Mouse (Mus musculus) left cerebral cortex, postnatal 14 days (tissue): ENCODE results near the gene Cdh18. TPM values are rescaled to one million over a fixed set of nuclear protein-coding genes. Genes with fewer than 3 reads are reported as not detected.

Experiments used
- DNase-seq, 2 experiments: peaks; one replicate each; pipeline ENCODE4 v3.0.0; 2021 to 2022; ENCODE audit warnings: low spot score in 2 of 2, mixed read lengths in 1 of 2
- intact Hi-C: fragments of 180-260 bp; cut with DNase I; formaldehyde crosslinking; loops from one replicate; pipeline ENCODE4 v1.15.1; 2025
- total RNA-seq, 2 experiments: library from RNA; stranded (reverse); gene quantifications; 2 replicates each; pipeline ENCODE4 v1.2.3; 2021

The Cdh18 gene
- total RNA-seq, 2 experiments from 2014 or later, result 27.6 to 31.9 TPM

- intact Hi-C loops, result no loop called here
- no peak for DNase-seq
Observed at GRCm38 (mm10) chr15:23403792-23404191, 855.0 kb downstream of the Cdh18 start.

GRCm38 (mm10) chr15:23408256-23408655 lies 859.4 kb downstream of the Cdh18 start:
- DNase-seq, result no peak
- intact Hi-C loops, result no loop called here

- DNase-seq, result peak; percentile 33 to 52
- intact Hi-C loops, result no loop called here
Observed at GRCm38 (mm10) chr15:23416450-23417080, 867.7 kb downstream of the Cdh18 start.

GRCm38 (mm10) chr15:23418158-23418557 lies 869.3 kb downstream of the Cdh18 start:
- intact Hi-C loops, result no loop called here
- DNase-seq, result no peak

GRCm38 (mm10) chr15:23420010-23420409 lies 871.2 kb downstream of the Cdh18 start:
- DNase-seq, result peak; percentile 21 to 27
- intact Hi-C loops, result no loop called here

GRCm38 (mm10) chr15:23430021-23430420 lies 881.2 kb downstream of the Cdh18 start:
- no peak for DNase-seq
- intact Hi-C loops, result no loop called here

GRCm38 (mm10) chr15:23448542-23448941 lies 899.7 kb downstream of the Cdh18 start:
- intact Hi-C loops, result no loop called here
- no peak for DNase-seq

- intact Hi-C loops, result no loop called here
- DNase-seq, result peak in 1 of 2 experiments; percentile 28
Observed at GRCm38 (mm10) chr15:23452098-23452625, 903.3 kb downstream of the Cdh18 start.

GRCm38 (mm10) chr15:23453331-23453730 lies 904.5 kb downstream of the Cdh18 start:
- intact Hi-C loops, result no loop called here

GRCm38 (mm10) chr15:23455344-23455743 lies 906.5 kb downstream of the Cdh18 start:
- no peak for DNase-seq
- intact Hi-C loops, result no loop called here

More at GRCm38 (mm10) chr15:23453331-23453730, 904.5 kb downstream of the Cdh18 start:
- no peak for DNase-seq

- DNase-seq, result no peak
- intact Hi-C loops, result no loop called here
Observed at GRCm38 (mm10) chr15:23457401-23457800, 908.6 kb downstream of the Cdh18 start.

- DNase-seq, result no peak
Observed at GRCm38 (mm10) chr15:23470527-23471475, 922.0 kb downstream of the Cdh18 start.

GRCm38 (mm10) chr15:23486306-23486705 lies 937.5 kb downstream of the Cdh18 start:
- intact Hi-C loops, result no loop called here
- peak; percentile 13 to 26 for DNase-seq

More at GRCm38 (mm10) chr15:23470527-23471475, 922.0 kb downstream of the Cdh18 start:
- intact Hi-C loops, result no loop called here

- intact Hi-C loops, result no loop called here
- DNase-seq, result no peak
Observed at GRCm38 (mm10) chr15:23506480-23506879, 957.7 kb downstream of the Cdh18 start.

GRCm38 (mm10) chr15:23509694-23510093 lies 960.9 kb downstream of the Cdh18 start:
- no peak for DNase-seq
- intact Hi-C loops, result no loop called here

- intact Hi-C loops, result no loop called here
- no peak for DNase-seq
Observed at GRCm38 (mm10) chr15:23515786-23516185, 967.0 kb downstream of the Cdh18 start.

- intact Hi-C loops, result no loop called here
- DNase-seq, result no peak
Observed at GRCm38 (mm10) chr15:23518079-23518478, 969.3 kb downstream of the Cdh18 start.
